ENCODE assay signal across 7 mouse cellular contexts in genomic region chr6:140955751-140956521, GRCm38 (mm10).
DNase-seq lines count a peak whose midpoint lies in the region; ATAC-seq and TF ChIP-seq lines count a peak whose summit lies in the region.

No protein-coding gene starts in this region.

- peaks cover 6% of the 10 kb centered on the region for H3K4me1 ChIP-seq in neural tube, embryonic 13.5 days (replicated peaks)
- peaks cover 7% of the 10 kb centered on the region; the same call in 1 of the 2 replicates for H3K4me1 ChIP-seq in lung, embryonic 14.5 days (ENCODE audit: insufficient read depth)
- no peaks in the 10 kb centered on the region; the same call in 1 of the 2 replicates for H3K4me1 ChIP-seq in stomach, postnatal 0 days (replicated peaks; ENCODE audit: control insufficient read depth, insufficient read depth)

- H3K27me3 ChIP-seq in neural tube, embryonic 13.5 days = no peaks in the 10 kb centered on the region
- H3K27me3 ChIP-seq in lung, embryonic 14.5 days (ENCODE audit: insufficient read depth, low read length) = no peaks in the 10 kb centered on the region
- no peaks in the 10 kb centered on the region for H3K27me3 ChIP-seq in stomach, postnatal 0 days (ENCODE audit: control insufficient read depth, insufficient read depth, low read length)

- no peak for DNase-seq in neural tube, embryonic 10.5 days (ENCODE audit: extremely low spot score, low spot score)
- DNase-seq in heart, postnatal 14 days = peak; percentile 16 to 28
- peak; percentile 57 for DNase-seq in lung, embryonic 14.5 days
- DNase-seq in stomach, postnatal 0 days (ENCODE audit: low spot score) = no peak
- no peak for DNase-seq in thymus, postnatal 10 days (ENCODE audit: low spot score in 2 of 2)

- TF ChIP-seq EP300 in stomach, postnatal 0 days (optimal IDR thresholded peaks at IDR 0.05) = no peak

- H3K36me3 ChIP-seq in neural tube, embryonic 13.5 days = no peaks in the 10 kb centered on the region
- H3K36me3 ChIP-seq in lung, embryonic 14.5 days (ENCODE audit: insufficient read depth) = no peaks in the 10 kb centered on the region
- no peaks in the 10 kb centered on the region for H3K36me3 ChIP-seq in stomach, postnatal 0 days (ENCODE audit: control insufficient read depth, insufficient read depth, low read length)

- ATAC-seq in neural tube, embryonic 13.5 days (ENCODE audit: low read depth) = no peak
- peak; percentile 69 for ATAC-seq in lung, embryonic 14.5 days (ENCODE audit: insufficient read depth)
- ATAC-seq in stomach, postnatal 0 days (ENCODE audit: low FRiP score, low TSS enrichment) = no peak
- no peak for ATAC-seq in cerebellum, adult (ENCODE audit: insufficient number of reproducible peaks, low FRiP score, low TSS enrichment)

- no peak overlapping the region for H3K4me3 ChIP-seq in neural tube, embryonic 13.5 days
- H3K4me3 ChIP-seq in lung, embryonic 14.5 days (ENCODE audit: low read depth, low read length) = no peak overlapping the region
- H3K4me3 ChIP-seq in stomach, postnatal 0 days (ENCODE audit: low read depth, low read length) = no peak overlapping the region

- no peak for TF ChIP-seq CTCF in lung, embryonic 14.5 days (IDR thresholded peaks at IDR 0.05; ENCODE audit: low read depth)
- TF ChIP-seq CTCF in stomach, postnatal 0 days (IDR thresholded peaks at IDR 0.05; ENCODE audit: low read depth) = no peak

- H3K4me2 ChIP-seq in neural tube, embryonic 13.5 days = no peak overlapping the region
- no peak overlapping the region for H3K4me2 ChIP-seq in lung, embryonic 14.5 days
- no peak overlapping the region; the same call in 1 of the 2 replicates for H3K4me2 ChIP-seq in stomach, postnatal 0 days (replicated peaks; ENCODE audit: low read depth)

- WGBS in neural tube, embryonic 13.5 days = 63% methylated on average over 13 of the region's 13 CpGs
- WGBS in lung, embryonic 14.5 days = 42% methylated on average over 13 of the region's 13 CpGs
- WGBS in stomach, postnatal 0 days = 25% methylated on average over 13 of the region's 13 CpGs

- intact Hi-C loops in heart, postnatal 14 days (cut with DNase I) = no loop called here

- no peak overlapping the region for H3K9ac ChIP-seq in neural tube, embryonic 13.5 days
- H3K9ac ChIP-seq in lung, embryonic 14.5 days = no peak overlapping the region
- H3K9ac ChIP-seq in stomach, postnatal 0 days (ENCODE audit: low read length) = no peak overlapping the region

- peak overlapping the region; percentile 38; the same call in 1 of the 2 replicates for H3K27ac ChIP-seq in neural tube, embryonic 13.5 days (replicated peaks)
- H3K27ac ChIP-seq in lung, embryonic 14.5 days (ENCODE audit: low read depth) = peak overlapping the region; percentile 66; the same call in 1 of the 2 replicates
- peak overlapping the region; percentile 71 for H3K27ac ChIP-seq in stomach, postnatal 0 days (replicated peaks)

- no peaks in the 10 kb centered on the region for H3K9me3 ChIP-seq in neural tube, embryonic 13.5 days
- no peaks in the 10 kb centered on the region for H3K9me3 ChIP-seq in lung, embryonic 14.5 days (ENCODE audit: low read depth, low read length)
- H3K9me3 ChIP-seq in stomach, postnatal 0 days (ENCODE audit: control insufficient read depth, low read length) = no peaks in the 10 kb centered on the region

Comparison
In these comparisons a context has a peak if more than half of its experiments do, and no peak if none do; other contexts are left out.
1. DNase-seq: peak in heart, postnatal 14 days (2 of 2) and lung, embryonic 14.5 days (single experiment); none in neural tube, embryonic 10.5 days (single experiment), stomach, postnatal 0 days (single experiment) and thymus, postnatal 10 days (0 of 2).
2. Peak in every context shown above with its lines, with median percentiles within 50 percentile points of each other: H3K27ac ChIP-seq.